Mouse (Mus musculus): Measurements from ENCODE around the gene Frmd6. TPM values are rescaled to one million over a fixed set of nuclear protein-coding genes. Genes with fewer than 3 reads are reported as not detected.
A peak's percentile ranks its signal among the peaks of the same experiment; 100 is the strongest.

Gene Frmd6
- polyA plus RNA-seq (2012; rRNA removed) = 27.6 and 29.9 TPM in 2 replicates

- TF ChIP-seq POLR2A (IDR thresholded peaks at IDR 0.05; ENCODE audit: extremely low read depth, insufficient read depth, low read length) (peak; percentile 93), CTCF (IDR thresholded peaks at IDR 0.05; ENCODE audit: extremely low read depth, insufficient read depth, low read length) (no peak)
- Histone ChIP-seq H3K4me1 (ENCODE audit: control insufficient read depth, insufficient read depth, low read length) (no peaks in the 10 kb centered on the region), H3K27ac (ENCODE audit: insufficient read depth, low read length) (peak within 1 kb of the TSS; percentile 93), H3K4me3 (ENCODE audit: insufficient read depth, low read length) (peak within 1 kb of the TSS; percentile 78)
Measured at GRCm38 (mm10) chr12:70824729-70825650, at the start of gene Frmd6. Frmd6 (plus strand) TSS chr12:70825514.

GRCm38 (mm10) chr12:70775609-70776008 is 49.7 kb upstream of the Frmd6 start:
- TF ChIP-seq POLR2A (IDR thresholded peaks at IDR 0.05; ENCODE audit: extremely low read depth, insufficient read depth, low read length) = no peak
- TF ChIP-seq CTCF (IDR thresholded peaks at IDR 0.05; ENCODE audit: extremely low read depth, insufficient read depth, low read length) = no peak
- H3K4me3 ChIP-seq (ENCODE audit: insufficient read depth, low read length) = no peak overlapping the region
- H3K27ac ChIP-seq (ENCODE audit: insufficient read depth, low read length) = no peak overlapping the region

GRCm38 (mm10) chr12:70776683-70777082 is 48.6 kb upstream of the Frmd6 start:
- Histone ChIP-seq H3K27ac (ENCODE audit: insufficient read depth, low read length) (no peak overlapping the region), H3K4me3 (ENCODE audit: insufficient read depth, low read length) (no peak overlapping the region), H3K4me1 (ENCODE audit: control insufficient read depth, insufficient read depth, low read length) (peaks cover 6% of the 10 kb centered on the region)
- TF ChIP-seq CTCF (IDR thresholded peaks at IDR 0.05; ENCODE audit: extremely low read depth, insufficient read depth, low read length) (no peak), POLR2A (IDR thresholded peaks at IDR 0.05; ENCODE audit: extremely low read depth, insufficient read depth, low read length) (no peak)

More at GRCm38 (mm10) chr12:70775609-70776008, 49.7 kb upstream of the Frmd6 start:
- peaks cover 6% of the 10 kb centered on the region for H3K4me1 ChIP-seq (ENCODE audit: control insufficient read depth, insufficient read depth, low read length)

- Histone ChIP-seq H3K27ac (ENCODE audit: insufficient read depth, low read length) (no peak overlapping the region), H3K4me1 (ENCODE audit: control insufficient read depth, insufficient read depth, low read length) (peaks cover 6% of the 10 kb centered on the region), H3K4me3 (ENCODE audit: insufficient read depth, low read length) (no peak overlapping the region)
- no peak for TF ChIP-seq CTCF (IDR thresholded peaks at IDR 0.05; ENCODE audit: extremely low read depth, insufficient read depth, low read length)
- TF ChIP-seq POLR2A (IDR thresholded peaks at IDR 0.05; ENCODE audit: extremely low read depth, insufficient read depth, low read length) = no peak
Measured at GRCm38 (mm10) chr12:70777466-70777865, 47.8 kb upstream of the Frmd6 start.

- Histone ChIP-seq H3K27ac (ENCODE audit: insufficient read depth, low read length) (no peak overlapping the region), H3K4me3 (ENCODE audit: insufficient read depth, low read length) (no peak overlapping the region), H3K4me1 (ENCODE audit: control insufficient read depth, insufficient read depth, low read length) (peaks cover 6% of the 10 kb centered on the region)
- no peak for TF ChIP-seq POLR2A (IDR thresholded peaks at IDR 0.05; ENCODE audit: extremely low read depth, insufficient read depth, low read length)
- no peak for TF ChIP-seq CTCF (IDR thresholded peaks at IDR 0.05; ENCODE audit: extremely low read depth, insufficient read depth, low read length)
Measured at GRCm38 (mm10) chr12:70777866-70778265, 47.4 kb upstream of the Frmd6 start.

GRCm38 (mm10) chr12:70778271-70778670 is 47.0 kb upstream of the Frmd6 start:
- TF ChIP-seq CTCF (IDR thresholded peaks at IDR 0.05; ENCODE audit: extremely low read depth, insufficient read depth, low read length) (no peak), POLR2A (IDR thresholded peaks at IDR 0.05; ENCODE audit: extremely low read depth, insufficient read depth, low read length) (no peak)
- H3K27ac ChIP-seq (ENCODE audit: insufficient read depth, low read length) = no peak overlapping the region
- H3K4me3 ChIP-seq (ENCODE audit: insufficient read depth, low read length) = no peak overlapping the region
- H3K4me1 ChIP-seq (ENCODE audit: control insufficient read depth, insufficient read depth, low read length) = peaks cover 6% of the 10 kb centered on the region

GRCm38 (mm10) chr12:70778724-70779123 is 46.6 kb upstream of the Frmd6 start:
- TF ChIP-seq CTCF (IDR thresholded peaks at IDR 0.05; ENCODE audit: extremely low read depth, insufficient read depth, low read length) = no peak
- no peak for TF ChIP-seq POLR2A (IDR thresholded peaks at IDR 0.05; ENCODE audit: extremely low read depth, insufficient read depth, low read length)
- Histone ChIP-seq H3K4me1 (ENCODE audit: control insufficient read depth, insufficient read depth, low read length) (peaks cover 6% of the 10 kb centered on the region), H3K4me3 (ENCODE audit: insufficient read depth, low read length) (no peak overlapping the region), H3K27ac (ENCODE audit: insufficient read depth, low read length) (no peak overlapping the region)

GRCm38 (mm10) chr12:70783049-70783448 is 42.3 kb upstream of the Frmd6 start:
- TF ChIP-seq POLR2A (IDR thresholded peaks at IDR 0.05; ENCODE audit: extremely low read depth, insufficient read depth, low read length) (no peak), CTCF (IDR thresholded peaks at IDR 0.05; ENCODE audit: extremely low read depth, insufficient read depth, low read length) (no peak)
- Histone ChIP-seq H3K4me3 (ENCODE audit: insufficient read depth, low read length) (no peak overlapping the region), H3K4me1 (ENCODE audit: control insufficient read depth, insufficient read depth, low read length) (peaks cover 3% of the 10 kb centered on the region; the same call in 1 of the 2 replicates), H3K27ac (ENCODE audit: insufficient read depth, low read length) (no peak overlapping the region)

- peaks cover 3% of the 10 kb centered on the region; the same call in 1 of the 2 replicates for H3K4me1 ChIP-seq (ENCODE audit: control insufficient read depth, insufficient read depth, low read length)
- no peak for TF ChIP-seq POLR2A (IDR thresholded peaks at IDR 0.05; ENCODE audit: extremely low read depth, insufficient read depth, low read length)
- no peak overlapping the region for H3K27ac ChIP-seq (ENCODE audit: insufficient read depth, low read length)
- H3K4me3 ChIP-seq (ENCODE audit: insufficient read depth, low read length) = no peak overlapping the region
Measured at GRCm38 (mm10) chr12:70783475-70784239, 41.7 kb upstream of the Frmd6 start.

Data from cortical plate, adult 2 months (tissue).